ENCODE assay signal across 24 mouse cellular contexts in the genomic region with DNA sequence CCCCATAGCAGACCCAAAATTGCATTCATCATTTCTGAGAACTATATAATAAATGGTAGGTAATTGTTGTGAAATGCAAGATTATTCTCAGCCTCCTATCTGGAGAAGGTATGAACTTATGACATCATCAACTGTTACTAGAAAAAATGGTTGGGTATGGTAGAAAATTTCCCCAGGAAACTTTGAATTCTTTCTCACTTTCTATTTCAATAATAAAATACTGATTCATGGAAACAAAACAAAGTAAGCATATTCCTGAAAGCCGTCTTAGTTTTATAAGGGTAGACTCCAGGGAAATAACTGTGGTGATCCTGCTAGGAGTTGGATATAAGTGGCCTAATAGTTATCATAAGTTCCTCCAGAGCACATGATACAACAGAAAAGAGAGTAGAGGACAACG.
"Had no signal": no experiment of that assay in that cellular context is flagged by ENCODE, and none has a peak within 500 bp of the region (broad histone marks: within the 10 kb centered on the region; RNA-seq: fewer than 3 reads in every experiment).

No protein-coding gene starts in this region.

- ATAC-seq: hindbrain, postnatal 0 days; intestine, embryonic 15.5 days; intestine, postnatal 0 days had no signal

- H3K36me3 ChIP-seq: heart, embryonic 15.5 days; intestine, embryonic 15.5 days; limb, embryonic 10.5 days; limb, embryonic 12.5 days had no signal

- H3K9ac ChIP-seq: heart, embryonic 13.5 days; heart, embryonic 15.5 days; hindbrain, embryonic 13.5 days; hindbrain, embryonic 15.5 days; intestine, embryonic 15.5 days; limb, embryonic 12.5 days had no signal

- H3K4me1 ChIP-seq: heart, embryonic 13.5 days; heart, embryonic 15.5 days; hindbrain, embryonic 13.5 days; hindbrain, embryonic 15.5 days; intestine, embryonic 15.5 days; limb, embryonic 10.5 days; limb, embryonic 12.5 days had no signal

- DNase-seq: gastrocnemius, postnatal 14 days; gastrocnemius, postnatal 36 days; heart, adult 2 months; heart, postnatal 14 days; heart, postnatal 36 days; kidney, adult 18-20 months; kidney, adult 8-10 months; kidney, postnatal 10 days; kidney, postnatal 25 days; kidney, postnatal 4 days; liver had no signal

- H3K4me3 ChIP-seq: heart, adult 2 months; heart, embryonic 13.5 days; heart, embryonic 15.5 days; hindbrain, embryonic 13.5 days; hindbrain, embryonic 15.5 days; intestine, embryonic 15.5 days; layer of hippocampus, adult 2 months; left cerebral cortex, adult 2 months; limb, embryonic 10.5 days; limb, embryonic 12.5 days had no signal

- H3K9me3 ChIP-seq: heart, embryonic 13.5 days; heart, embryonic 15.5 days; hindbrain, embryonic 13.5 days; hindbrain, embryonic 15.5 days; intestine, embryonic 15.5 days; limb, embryonic 10.5 days; limb, embryonic 12.5 days had no signal

- H3K4me2 ChIP-seq: heart, embryonic 11.5 days; heart, embryonic 13.5 days; heart, embryonic 15.5 days; hindbrain, embryonic 13.5 days; hindbrain, embryonic 15.5 days; intestine, embryonic 15.5 days; limb, embryonic 12.5 days; liver, embryonic 11.5 days had no signal

- H3K27me3 ChIP-seq: heart, embryonic 13.5 days; heart, embryonic 15.5 days; hindbrain, embryonic 13.5 days; hindbrain, embryonic 15.5 days; intestine, embryonic 15.5 days; limb, embryonic 12.5 days had no signal

- H3K27ac ChIP-seq: heart, adult 2 months; heart, embryonic 13.5 days; heart, embryonic 15.5 days; hindbrain, embryonic 13.5 days; hindbrain, embryonic 15.5 days; hindbrain, postnatal 0 days; intestine, embryonic 15.5 days; layer of hippocampus, adult 2 months; left cerebral cortex, adult 2 months; limb, embryonic 10.5 days; limb, embryonic 12.5 days had no signal
